Comparison of ENCODE assay signal across 26 mouse cellular contexts in genomic region chr17:78992303-78993027, GRCm38 (mm10). TPM values are rescaled to one million over a fixed set of nuclear protein-coding genes. Genes with fewer than 3 reads are reported as not detected.
DNase-seq lines count a peak whose midpoint lies in the region; ATAC-seq and TF ChIP-seq lines count a peak whose summit lies in the region.
"Had no signal": no experiment of that assay in that cellular context is flagged by ENCODE, and none has a peak within 500 bp of the region (broad histone marks: within the 10 kb centered on the region; RNA-seq: fewer than 3 reads in every experiment).

No protein-coding gene starts in this region.

- no peaks in the 10 kb centered on the region for H3K27me3 ChIP-seq in heart, embryonic 15.5 days
- H3K27me3 ChIP-seq in lung, postnatal 0 days (replicated peaks; ENCODE audit: insufficient read depth, low read length) = no peaks in the 10 kb centered on the region
- H3K27me3 ChIP-seq in midbrain, postnatal 0 days (ENCODE audit: insufficient read depth, low read length) = no peaks in the 10 kb centered on the region
- H3K27me3 ChIP-seq: embryonic facial prominence, embryonic 15.5 days; hindbrain, embryonic 15.5 days; intestine, embryonic 15.5 days; liver, embryonic 13.5 days; neural tube, embryonic 15.5 days had no signal

- no peak for TF ChIP-seq EP300 in lung, postnatal 0 days (IDR thresholded peaks at IDR 0.05)

- H3K4me1 ChIP-seq in heart, embryonic 15.5 days (replicated peaks) = peaks cover 13% of the 10 kb centered on the region
- H3K4me1 ChIP-seq in lung, postnatal 0 days (ENCODE audit: insufficient read depth, low read depth, low read length) = peaks cover 11% of the 10 kb centered on the region; the same call in 1 of the 2 replicates
- H3K4me1 ChIP-seq in lung, adult 2 months (ENCODE audit: control insufficient read depth, insufficient read depth, low read length) = peaks cover 18% of the 10 kb centered on the region
- H3K4me1 ChIP-seq in midbrain, postnatal 0 days (ENCODE audit: insufficient read depth, low read length) = no peaks in the 10 kb centered on the region
- H3K4me1 ChIP-seq: embryonic facial prominence, embryonic 15.5 days; forebrain, embryonic 10.5 days; heart, embryonic 10.5 days; hindbrain, embryonic 15.5 days; intestine, embryonic 15.5 days; neural tube, embryonic 15.5 days had no signal

- H3K4me3 ChIP-seq in heart, embryonic 15.5 days = no peak overlapping the region
- no peak overlapping the region for H3K4me3 ChIP-seq in lung, postnatal 0 days (ENCODE audit: low read depth, low read length)
- H3K4me3 ChIP-seq in lung, adult 2 months (replicated peaks; ENCODE audit: extremely low read depth, low read depth, low read length) = no peak overlapping the region
- H3K4me3 ChIP-seq in midbrain, postnatal 0 days (ENCODE audit: low read depth, low read length) = no peak overlapping the region
- H3K4me3 ChIP-seq: embryonic facial prominence, embryonic 15.5 days; forebrain, embryonic 10.5 days; heart, embryonic 10.5 days; hindbrain, embryonic 15.5 days; intestine, embryonic 15.5 days; liver, embryonic 13.5 days; neural tube, embryonic 15.5 days had no signal

- no peak for DNase-seq in heart, adult 11 months
- peak; percentile 19 for DNase-seq in lung, postnatal 0 days (ENCODE audit: low spot score)
- DNase-seq in lung, adult 2 months = no peak
- no peak for DNase-seq in thymus, postnatal 0 days (ENCODE audit: low spot score)
- DNase-seq in midbrain, postnatal 0 days (ENCODE audit: low spot score) = no peak
- no peak for DNase-seq in thymus, postnatal 25 days
- DNase-seq: adrenal gland, postnatal 14 days; cerebellum, adult 11 months; cerebellum, postnatal 14 days; embryo, embryonic 11 days; heart, postnatal 36 days; layer of hippocampus, adult 9-11 months; liver, embryonic 13.5 days; lung, postnatal 10 days; midbrain, embryonic 14.5 days; right cerebral cortex, postnatal 14 days; spleen, adult 18-20 months had no signal

- no peak for TF ChIP-seq CTCF in lung, postnatal 0 days (IDR thresholded peaks at IDR 0.05)
- TF ChIP-seq CTCF in lung, adult 2 months (IDR thresholded peaks at IDR 0.05; ENCODE audit: insufficient read depth, low read length) = no peak
- TF ChIP-seq CTCF in midbrain, postnatal 0 days (IDR thresholded peaks at IDR 0.05) = no peak

- no peak overlapping the region for H3K4me2 ChIP-seq in heart, embryonic 15.5 days
- no peak overlapping the region for H3K4me2 ChIP-seq in lung, postnatal 0 days (replicated peaks; ENCODE audit: low read depth, low read length)
- no peak overlapping the region for H3K4me2 ChIP-seq in midbrain, postnatal 0 days (ENCODE audit: low read depth, low read length, poor library complexity, severe bottlenecking)
- H3K4me2 ChIP-seq: embryonic facial prominence, embryonic 15.5 days; hindbrain, embryonic 15.5 days; intestine, embryonic 15.5 days; liver, embryonic 13.5 days; neural tube, embryonic 15.5 days had no signal

- no peak for ATAC-seq in heart, embryonic 15.5 days (replicated peaks; ENCODE audit: insufficient number of reproducible peaks, insufficient read depth, low FRiP score, low read depth)
- no peak for ATAC-seq in lung, postnatal 0 days
- ATAC-seq in hematopoietic stem cell, adult 5-6 weeks (replicated peaks in 1 of 2; ENCODE audit: insufficient read depth in 1 of 2, low FRiP score in 2 of 2, low TSS enrichment in 1 of 2, low read depth in 1 of 2, poor library complexity in 2 of 2, severe bottlenecking in 2 of 2) = peak; percentile 73 to 74
- ATAC-seq in midbrain, postnatal 0 days (ENCODE audit: low FRiP score) = no peak
- ATAC-seq: activated CD4-positive, CD25-positive, alpha-beta regulatory T cell, adult 4 months; intestine, embryonic 15.5 days had no signal

- TF ChIP-seq POLR2A in lung, adult 2 months (IDR thresholded peaks at IDR 0.05; ENCODE audit: borderline replicate concordance, extremely low read depth, low read depth, low read length) = no peak

- 61% methylated on average over 9 of the region's 9 CpGs for WGBS in heart, embryonic 15.5 days
- WGBS in lung, postnatal 0 days = 53% methylated on average over 9 of the region's 9 CpGs
- WGBS in lung, adult 2 months = 44% methylated on average over 9 of the region's 9 CpGs
- 83% methylated on average over 9 of the region's 9 CpGs for WGBS in midbrain, postnatal 0 days

- H3K27ac ChIP-seq in heart, embryonic 15.5 days = peak overlapping the region; percentile 20; the same call in 1 of the 2 replicates
- H3K27ac ChIP-seq in lung, postnatal 0 days (ENCODE audit: low read length) = peak overlapping the region; percentile 7; the same call in 1 of the 2 replicates
- no peak overlapping the region for H3K27ac ChIP-seq in midbrain, postnatal 0 days (ENCODE audit: low read depth, low read length)
- H3K27ac ChIP-seq: embryonic facial prominence, embryonic 15.5 days; forebrain, embryonic 10.5 days; heart, embryonic 10.5 days; hindbrain, embryonic 15.5 days; intestine, embryonic 15.5 days; liver, embryonic 13.5 days; neural tube, embryonic 15.5 days had no signal

- no peak overlapping the region for H3K9ac ChIP-seq in heart, embryonic 15.5 days
- no peak overlapping the region for H3K9ac ChIP-seq in lung, postnatal 0 days (replicated peaks; ENCODE audit: low read depth)
- H3K9ac ChIP-seq in midbrain, postnatal 0 days (replicated peaks; ENCODE audit: low read length, poor library complexity, severe bottlenecking) = no peak overlapping the region
- H3K9ac ChIP-seq: embryonic facial prominence, embryonic 15.5 days; hindbrain, embryonic 15.5 days; intestine, embryonic 15.5 days; liver, embryonic 13.5 days; neural tube, embryonic 15.5 days had no signal

- H3K36me3 ChIP-seq in heart, embryonic 15.5 days = no peaks in the 10 kb centered on the region
- no peaks in the 10 kb centered on the region for H3K36me3 ChIP-seq in lung, postnatal 0 days (ENCODE audit: insufficient read depth, low read length)
- no peaks in the 10 kb centered on the region for H3K36me3 ChIP-seq in midbrain, postnatal 0 days (ENCODE audit: insufficient read depth, low read length)
- H3K36me3 ChIP-seq: embryonic facial prominence, embryonic 15.5 days; forebrain, embryonic 10.5 days; hindbrain, embryonic 15.5 days; intestine, embryonic 15.5 days; liver, embryonic 13.5 days; neural tube, embryonic 15.5 days had no signal

- H3K9me3 ChIP-seq in heart, embryonic 15.5 days (replicated peaks) = no peaks in the 10 kb centered on the region
- H3K9me3 ChIP-seq in lung, postnatal 0 days (ENCODE audit: low read length) = no peaks in the 10 kb centered on the region
- no peaks in the 10 kb centered on the region for H3K9me3 ChIP-seq in midbrain, postnatal 0 days (ENCODE audit: low read length)
- H3K9me3 ChIP-seq: embryonic facial prominence, embryonic 15.5 days; forebrain, embryonic 10.5 days; heart, embryonic 10.5 days; hindbrain, embryonic 15.5 days; intestine, embryonic 15.5 days; liver, embryonic 13.5 days; neural tube, embryonic 15.5 days had no signal

RNA-seq across cellular contexts. Expression of gene Prkd3, which starts 28.2 kb away (rescaled TPM):
- polyA plus RNA-seq in heart, embryonic 15.5 days (2015; fragmentation: Nextera tagmentation; extraction: Ambion mirVana) = 21.8 and 23.5 TPM in 2 replicates
- 24.1 and 27.6 TPM in 2 replicates for polyA plus RNA-seq in lung, postnatal 0 days (2015; fragmentation: Nextera tagmentation; extraction: Ambion mirVana)
- polyA plus RNA-seq in lung, adult 2 months (2012; rRNA removed) = 11.7 and 19.0 TPM in 2 replicates
- total RNA-seq in hematopoietic stem cell, adult 5-6 weeks (2017) = 73.9 and 86.4 TPM in 2 replicates
- 25.0 and 26.6 TPM in 2 replicates for polyA plus RNA-seq in thymus, postnatal 0 days (2015; fragmentation: Nextera tagmentation; extraction: Ambion mirVana)
- 15.5 and 20.1 TPM in 2 replicates for total RNA-seq in midbrain, postnatal 0 days (2014; rRNA removed)
- polyA plus RNA-seq in midbrain, postnatal 0 days (2015; fragmentation: Nextera tagmentation; extraction: Ambion mirVana) = 4.9 and 5.9 TPM in 2 replicates

RNA-seq across cellular contexts. Expression of gene Ndufaf7, which starts 55.5 kb away (rescaled TPM):
- polyA plus RNA-seq in heart, embryonic 15.5 days (2015; fragmentation: Nextera tagmentation; extraction: Ambion mirVana) = 57.2 and 58.0 TPM in 2 replicates
- 37.7 and 42.9 TPM in 2 replicates for polyA plus RNA-seq in lung, postnatal 0 days (2015; fragmentation: Nextera tagmentation; extraction: Ambion mirVana)
- polyA plus RNA-seq in lung, adult 2 months (2012; rRNA removed) = 4.9 and 9.2 TPM in 2 replicates
- total RNA-seq in hematopoietic stem cell, adult 5-6 weeks (2017) = 39.7 and 46.3 TPM in 2 replicates
- 45.1 and 55.0 TPM in 2 replicates for polyA plus RNA-seq in thymus, postnatal 0 days (2015; fragmentation: Nextera tagmentation; extraction: Ambion mirVana)
- 27.5 and 29.9 TPM in 2 replicates for total RNA-seq in midbrain, postnatal 0 days (2014; rRNA removed)
- 56.4 and 61.6 TPM in 2 replicates for polyA plus RNA-seq in midbrain, postnatal 0 days (2015; fragmentation: Nextera tagmentation; extraction: Ambion mirVana)

RNA-seq across cellular contexts. Expression of gene Cebpz, which starts 55.6 kb away (rescaled TPM):
- 27.2 and 33.3 TPM in 2 replicates for polyA plus RNA-seq in heart, embryonic 15.5 days (2015; fragmentation: Nextera tagmentation; extraction: Ambion mirVana)
- polyA plus RNA-seq in lung, postnatal 0 days (2015; fragmentation: Nextera tagmentation; extraction: Ambion mirVana) = 43.4 and 47.6 TPM in 2 replicates
- 3.2 and 6.0 TPM in 2 replicates for polyA plus RNA-seq in lung, adult 2 months (2012; rRNA removed)
- 157 and 297 TPM in 2 replicates for total RNA-seq in hematopoietic stem cell, adult 5-6 weeks (2017)
- polyA plus RNA-seq in thymus, postnatal 0 days (2015; fragmentation: Nextera tagmentation; extraction: Ambion mirVana) = 86.9 and 103 TPM in 2 replicates
- 18.4 and 20.9 TPM in 2 replicates for total RNA-seq in midbrain, postnatal 0 days (2014; rRNA removed)
- polyA plus RNA-seq in midbrain, postnatal 0 days (2015; fragmentation: Nextera tagmentation; extraction: Ambion mirVana) = 43.3 and 46.2 TPM in 2 replicates

RNA-seq across cellular contexts. Expression of gene Qpct, which starts 59.2 kb away (rescaled TPM):
- 25.4 and 31.6 TPM in 2 replicates for polyA plus RNA-seq in heart, embryonic 15.5 days (2015; fragmentation: Nextera tagmentation; extraction: Ambion mirVana)
- polyA plus RNA-seq in lung, postnatal 0 days (2015; fragmentation: Nextera tagmentation; extraction: Ambion mirVana) = 26.1 and 27.1 TPM in 2 replicates
- polyA plus RNA-seq in lung, adult 2 months (2012; rRNA removed) = 4.7 and 6.1 TPM in 2 replicates
- 0.79 and 3.4 TPM in 2 replicates for total RNA-seq in hematopoietic stem cell, adult 5-6 weeks (2017)
- polyA plus RNA-seq in thymus, postnatal 0 days (2015; fragmentation: Nextera tagmentation; extraction: Ambion mirVana) = 5.3 and 6.1 TPM in 2 replicates
- total RNA-seq in midbrain, postnatal 0 days (2014; rRNA removed) = 27.9 and 28.0 TPM in 2 replicates
- 30.2 and 35.7 TPM in 2 replicates for polyA plus RNA-seq in midbrain, postnatal 0 days (2015; fragmentation: Nextera tagmentation; extraction: Ambion mirVana)

Comparison
In these comparisons a context has a peak if more than half of its experiments do, and no peak if none do; other contexts are left out.
1. ATAC-seq: peak in hematopoietic stem cell, adult 5-6 weeks (2 of 2); none in heart, embryonic 15.5 days (single experiment), lung, postnatal 0 days (single experiment) and midbrain, postnatal 0 days (single experiment).